17 mouse cellular contexts compared by ENCODE assay signal in genomic region chr8:70347443-70347842, GRCm38 (mm10). TPM values are rescaled to one million over a fixed set of nuclear protein-coding genes. Genes with fewer than 3 reads are reported as not detected.
"Had no signal": no experiment of that assay in that cellular context is flagged by ENCODE, and none has a peak within 500 bp of the region (broad histone marks: within the 10 kb centered on the region; RNA-seq: fewer than 3 reads in every experiment).

No protein-coding gene starts in this region.

- H3K9ac ChIP-seq: kidney, embryonic 15.5 days; limb, embryonic 12.5 days had no signal

- H3K27me3 ChIP-seq: kidney, embryonic 15.5 days; limb, embryonic 12.5 days had no signal

- H3K27ac ChIP-seq: kidney, embryonic 15.5 days; left cerebral cortex, adult 2 months; limb, embryonic 12.5 days; liver, embryonic 14.5 days; stomach, postnatal 0 days had no signal

- H3K4me3 ChIP-seq: kidney, embryonic 15.5 days; left cerebral cortex, adult 2 months; limb, embryonic 12.5 days had no signal

- DNase-seq: kidney, postnatal 10 days; layer of hippocampus, postnatal 36 days; lung, adult 18-20 months; lung, postnatal 14 days; lung, postnatal 4 days; midbrain, embryonic 14.5 days; thymus, adult 18-20 months; thymus, postnatal 36 days had no signal

- H3K9me3 ChIP-seq: kidney, embryonic 15.5 days; limb, embryonic 12.5 days had no signal

- H3K4me2 ChIP-seq: kidney, embryonic 15.5 days; limb, embryonic 12.5 days; midbrain, embryonic 11.5 days had no signal

RNA-seq across cellular contexts. Expression of gene Gdf1, which starts 17.8 kb away (rescaled TPM):
- total RNA-seq: megakaryocyte progenitor cell, adult 5-6 weeks; megakaryocyte-erythroid progenitor cell, adult 5-6 weeks; midbrain, postnatal 0 days had no signal
- polyA plus RNA-seq: midbrain, embryonic 14.5 days had no signal

RNA-seq across cellular contexts. Expression of gene Comp, which starts 25.9 kb away (rescaled TPM):
- total RNA-seq: megakaryocyte progenitor cell, adult 5-6 weeks had no signal
- polyA plus RNA-seq: midbrain, embryonic 11.5 days had no signal

RNA-seq across cellular contexts. Expression of gene Cers1, which starts 31.9 kb away (rescaled TPM):
- total RNA-seq: megakaryocyte progenitor cell, adult 5-6 weeks; megakaryocyte-erythroid progenitor cell, adult 5-6 weeks had no signal
